Mouse (Mus musculus) kidney, adult 2 months (tissue): ENCODE measurements at regions not wholly inside any gene's neighbourhood (a gene's known extent, or its start where the extent isn't known, plus 50 kb on each side); places are given as distances from the start of the nearest gene placed in this dataset.
A peak's percentile ranks its signal among the peaks of the same experiment; 100 is the strongest.

Source experiments
- CTCF ChIP-seq: fragments of 200-500 bp; conservative IDR thresholded peaks from 2 replicates; pipeline ENCODE4 v1.5.1; 2011; ENCODE audit warnings: low read depth, mild to moderate bottlenecking, control low read depth, low read length, moderate library complexity, mixed read lengths; ENCODE audit not compliant: insufficient read depth, insufficient read length
- POLR2A ChIP-seq: fragments of 200-500 bp; IDR thresholded peaks from one replicate; pipeline ENCODE4 v1.6.1; 2011; ENCODE audit warnings: low read depth, low read length, control low read depth

DNA sequence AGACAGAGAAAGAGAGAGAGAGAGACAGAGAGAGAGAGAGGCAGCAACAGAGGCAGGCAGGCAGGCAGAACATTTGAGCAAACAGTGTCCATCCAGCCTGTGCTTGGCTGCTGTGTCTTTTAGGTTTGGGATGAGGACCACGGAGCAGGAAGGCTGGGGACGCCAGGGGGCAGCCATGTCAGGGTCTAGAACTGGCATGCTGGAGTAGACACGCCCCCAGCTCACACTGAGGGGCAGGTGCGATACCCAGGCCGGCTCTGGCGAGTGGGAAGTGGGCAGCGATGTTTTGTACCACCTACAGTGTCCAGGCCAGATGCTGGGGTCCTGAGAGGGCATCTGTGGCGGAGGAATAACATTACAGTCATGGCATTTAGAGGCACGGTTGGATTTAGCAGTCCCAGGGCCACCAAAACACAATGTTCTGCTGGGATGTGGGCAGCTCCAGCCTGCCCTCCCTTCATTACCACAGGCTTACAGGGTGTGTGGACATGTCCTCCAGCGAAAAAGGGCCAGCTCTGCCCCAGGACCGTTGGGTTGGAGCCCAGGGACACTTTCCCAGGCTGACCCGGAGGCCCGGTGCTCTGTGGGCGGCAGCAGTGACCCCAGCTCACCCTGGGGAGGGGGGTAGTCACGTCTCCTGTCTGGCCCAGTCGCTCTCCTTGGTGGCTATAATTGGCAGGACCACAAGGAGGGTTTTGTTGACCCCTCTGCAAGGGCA, 230.3 kb upstream of the Rtl1 start:
- no peak for TF ChIP-seq POLR2A
- TF ChIP-seq CTCF: peak; percentile 49
